Mouse (Mus musculus) heart, embryonic 15.5 days (tissue): ENCODE results near the gene Cdk9. TPM values are rescaled to one million over a fixed set of nuclear protein-coding genes. Genes with fewer than 3 reads are reported as not detected.
A peak's percentile ranks its signal among the peaks of the same experiment; 100 is the strongest.

ENCODE experiments used
- ATAC-seq: fragments of 200-750 bp; cut with Nextera tagmentation; replicated peaks from 2 replicates; pipeline ENCODE4 v1.8.0; 2017; ENCODE audit warnings: low read depth, moderate TSS enrichment; ENCODE audit not compliant: insufficient number of reproducible peaks, insufficient read depth, low FRiP score
- H3K27ac ChIP-seq: fragments of 300-500 bp; sonication (generic); 2 replicates; pipeline ENCODE4 v1.5.1; 2015; ENCODE audit warnings: mild to moderate bottlenecking, inconsistent platforms
- H3K27me3 ChIP-seq: fragments of 300-500 bp; sonication (generic); 2 replicates; pipeline ENCODE4 v1.6.1; 2015; ENCODE audit warnings: inconsistent platforms
- H3K36me3 ChIP-seq: fragments of 300-500 bp; sonication (generic); 2 replicates; pipeline ENCODE4 v1.6.1; 2015; ENCODE audit warnings: mild to moderate bottlenecking, inconsistent platforms
- H3K4me1 ChIP-seq: fragments of 300-500 bp; sonication (generic); replicated peaks from 2 replicates; pipeline ENCODE4 v1.6.1; 2015; ENCODE audit warnings: inconsistent platforms
- H3K4me2 ChIP-seq: fragments of 300-500 bp; sonication (generic); 2 replicates; pipeline ENCODE4 v1.6.1; 2015; ENCODE audit warnings: inconsistent platforms, mild to moderate bottlenecking, moderate library complexity
- H3K4me3 ChIP-seq: fragments of 300-500 bp; sonication (generic); 2 replicates; pipeline ENCODE4 v1.5.1; 2015; ENCODE audit warnings: mild to moderate bottlenecking, inconsistent platforms
- H3K9ac ChIP-seq: fragments of 300-500 bp; sonication (generic); 2 replicates; pipeline ENCODE4 v1.6.1; 2015; ENCODE audit warnings: mild to moderate bottlenecking, inconsistent platforms
- H3K9me3 ChIP-seq: fragments of 300-500 bp; sonication (generic); replicated peaks from 2 replicates; pipeline ENCODE4 v1.6.1; 2016; ENCODE audit warnings: inconsistent platforms
- WGBS: fragments of 180-500 bp; shearing (Covaris S2); methylation state at CpG from one replicate; pipeline ENCODE4 v1.1.7; 2015; ENCODE audit warnings: mixed read lengths; 5-methylcytosine and 5-hydroxymethylcytosine counted together
- polyA plus RNA-seq: library from polyadenylated mRNA; unstranded; fragments of >200 nt; fragmentation: Nextera tagmentation; extraction: Ambion mirVana; gene quantifications from 2 replicates; pipeline ENCODE4 v1.2.1, GENCODE M21; 2015

Cdk9 gene
- polyA plus RNA-seq, 1 experiment from 2014 or later, result 45.5 TPM

DNA sequence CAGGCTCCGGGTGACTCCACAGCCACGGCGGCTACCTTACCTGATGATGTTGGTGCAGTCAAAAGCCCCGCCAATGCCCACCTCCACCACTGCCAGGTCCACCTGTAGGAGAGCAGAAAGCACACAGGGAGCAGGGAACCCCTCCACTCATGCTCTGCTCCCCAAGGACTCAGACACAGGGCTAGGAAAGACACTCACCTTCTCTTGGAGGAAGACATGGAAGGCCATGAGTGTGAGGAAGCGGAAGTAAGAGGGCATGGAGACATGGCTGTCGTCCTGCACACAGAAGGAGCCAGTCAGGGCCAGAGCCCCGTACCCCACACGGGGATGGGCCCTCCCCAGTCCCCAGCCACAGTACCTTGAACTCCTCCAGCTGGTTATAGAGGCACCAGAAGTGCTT is 25.3 kb downstream of the Cdk9 start:
- peaks cover 5% of the 10 kb centered on the region for H3K4me1 ChIP-seq
- H3K27ac ChIP-seq, result no peak overlapping the region
- no peak overlapping the region for H3K4me2 ChIP-seq
- H3K27me3 ChIP-seq, result no peaks in the 10 kb centered on the region
- ATAC-seq, result no peak
- 89% methylated on average over 8 of the region's 8 CpGs for WGBS
- no peak overlapping the region for H3K4me3 ChIP-seq
- H3K9ac ChIP-seq, result no peak overlapping the region
- H3K9me3 ChIP-seq, result no peaks in the 10 kb centered on the region
- H3K36me3 ChIP-seq, result peaks cover 52% of the 10 kb centered on the region

DNA sequence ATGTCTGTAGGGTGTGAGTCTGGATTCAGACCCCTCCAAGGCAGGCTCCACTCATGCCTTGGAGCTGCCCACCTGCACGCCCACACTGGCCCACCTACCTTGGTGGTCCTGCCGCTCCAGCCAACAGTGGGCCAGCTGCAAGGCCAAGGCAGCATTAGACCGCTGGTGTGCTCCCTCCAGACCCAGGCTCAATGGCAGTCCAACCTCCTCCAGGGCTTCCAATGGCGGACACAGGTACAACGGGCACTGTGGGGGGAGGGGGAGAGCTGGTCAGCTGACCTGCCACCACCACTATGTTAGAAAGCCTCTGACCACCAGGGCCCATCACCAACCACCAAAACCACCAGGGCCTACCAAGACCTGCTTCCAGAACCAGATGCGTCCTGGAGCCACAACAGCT is 26.2 kb downstream of the Cdk9 start:
- H3K4me3 ChIP-seq, result no peak overlapping the region
- no peak overlapping the region for H3K4me2 ChIP-seq
- H3K27me3 ChIP-seq, result no peaks in the 10 kb centered on the region
- H3K9me3 ChIP-seq, result no peaks in the 10 kb centered on the region
- H3K9ac ChIP-seq, result no peak overlapping the region
- no peak overlapping the region for H3K27ac ChIP-seq
- WGBS, result 85% methylated on average over 6 of the region's 6 CpGs
- peaks cover 5% of the 10 kb centered on the region for H3K4me1 ChIP-seq
- ATAC-seq, result no peak
- peaks cover 58% of the 10 kb centered on the region for H3K36me3 ChIP-seq

- H3K4me2 ChIP-seq, result no peak overlapping the region
- H3K36me3 ChIP-seq, result peaks cover 63% of the 10 kb centered on the region
- H3K4me1 ChIP-seq, result peaks cover 8% of the 10 kb centered on the region
- WGBS, result 93% methylated on average over 3 of the region's 3 CpGs
- no peak overlapping the region for H3K4me3 ChIP-seq
- H3K27me3 ChIP-seq, result no peaks in the 10 kb centered on the region
- H3K9ac ChIP-seq, result no peak overlapping the region
- ATAC-seq, result no peak
- H3K27ac ChIP-seq, result no peak overlapping the region
- no peaks in the 10 kb centered on the region for H3K9me3 ChIP-seq
Measured at GRCm38 (mm10) chr2:32685807-32686206, 27.1 kb downstream of the Cdk9 start.

- Histone ChIP-seq H3K4me1 (peaks cover 16% of the 10 kb centered on the region), H3K9me3 (no peaks in the 10 kb centered on the region), H3K4me2 (no peak overlapping the region), H3K27me3 (no peaks in the 10 kb centered on the region), H3K36me3 (peaks cover 63% of the 10 kb centered on the region), H3K27ac (no peak overlapping the region), H3K4me3 (no peak overlapping the region), H3K9ac (no peak overlapping the region)
- ATAC-seq, result no peak
- WGBS, result 85% methylated on average over 15 of the region's 15 CpGs
Measured at GRCm38 (mm10) chr2:32684681-32685428, 28.0 kb downstream of the Cdk9 start.

- no peak for ATAC-seq
- Histone ChIP-seq H3K9ac (no peak overlapping the region), H3K36me3 (peaks cover 70% of the 10 kb centered on the region), H3K4me1 (peaks cover 19% of the 10 kb centered on the region), H3K4me3 (no peak overlapping the region), H3K4me2 (no peak overlapping the region), H3K27ac (no peak overlapping the region), H3K27me3 (no peaks in the 10 kb centered on the region), H3K9me3 (no peaks in the 10 kb centered on the region)
- WGBS, result 90% methylated on average over 10 of the region's 10 CpGs
Measured at GRCm38 (mm10) chr2:32683701-32684100, 29.2 kb downstream of the Cdk9 start.

GRCm38 (mm10) chr2:32682721-32683417 is 30.0 kb downstream of the Cdk9 start:
- H3K27ac ChIP-seq, result no peak overlapping the region
- H3K4me3 ChIP-seq, result no peak overlapping the region
- no peaks in the 10 kb centered on the region for H3K9me3 ChIP-seq
- ATAC-seq, result no peak
- H3K9ac ChIP-seq, result no peak overlapping the region
- WGBS, result 79% methylated on average over 14 of the region's 14 CpGs
- no peaks in the 10 kb centered on the region for H3K27me3 ChIP-seq
- H3K4me1 ChIP-seq, result peaks cover 20% of the 10 kb centered on the region
- H3K4me2 ChIP-seq, result no peak overlapping the region
- peaks cover 73% of the 10 kb centered on the region for H3K36me3 ChIP-seq

DNA sequence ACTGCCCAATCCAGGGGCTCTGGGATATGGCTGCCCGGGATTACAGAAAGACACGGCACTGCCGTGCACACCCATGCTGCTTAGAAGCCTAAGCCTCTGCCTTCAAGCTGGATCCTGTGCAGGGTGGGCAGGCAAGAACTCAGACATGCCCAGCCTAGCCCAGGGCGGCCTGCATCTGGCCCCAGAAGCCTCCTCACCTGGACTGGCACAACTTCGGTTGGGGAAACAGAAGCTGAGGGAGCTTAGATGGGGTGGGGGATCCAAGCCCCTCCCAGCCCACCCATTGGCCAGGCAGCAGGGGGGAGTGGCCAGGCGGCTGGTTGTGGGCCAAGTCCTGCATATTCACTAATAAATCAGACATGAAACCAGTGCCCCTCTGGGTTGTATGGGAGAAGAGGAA is 31.1 kb downstream of the Cdk9 start:
- Histone ChIP-seq H3K4me3 (no peak overlapping the region), H3K27me3 (no peaks in the 10 kb centered on the region), H3K27ac (peak overlapping the region; percentile 33; the same call in 1 of the 2 replicates), H3K4me1 (peaks cover 20% of the 10 kb centered on the region), H3K9ac (no peak overlapping the region), H3K4me2 (no peak overlapping the region), H3K9me3 (no peaks in the 10 kb centered on the region), H3K36me3 (peaks cover 68% of the 10 kb centered on the region)
- ATAC-seq, result no peak
- 64% methylated on average over 6 of the region's 6 CpGs for WGBS

DNA sequence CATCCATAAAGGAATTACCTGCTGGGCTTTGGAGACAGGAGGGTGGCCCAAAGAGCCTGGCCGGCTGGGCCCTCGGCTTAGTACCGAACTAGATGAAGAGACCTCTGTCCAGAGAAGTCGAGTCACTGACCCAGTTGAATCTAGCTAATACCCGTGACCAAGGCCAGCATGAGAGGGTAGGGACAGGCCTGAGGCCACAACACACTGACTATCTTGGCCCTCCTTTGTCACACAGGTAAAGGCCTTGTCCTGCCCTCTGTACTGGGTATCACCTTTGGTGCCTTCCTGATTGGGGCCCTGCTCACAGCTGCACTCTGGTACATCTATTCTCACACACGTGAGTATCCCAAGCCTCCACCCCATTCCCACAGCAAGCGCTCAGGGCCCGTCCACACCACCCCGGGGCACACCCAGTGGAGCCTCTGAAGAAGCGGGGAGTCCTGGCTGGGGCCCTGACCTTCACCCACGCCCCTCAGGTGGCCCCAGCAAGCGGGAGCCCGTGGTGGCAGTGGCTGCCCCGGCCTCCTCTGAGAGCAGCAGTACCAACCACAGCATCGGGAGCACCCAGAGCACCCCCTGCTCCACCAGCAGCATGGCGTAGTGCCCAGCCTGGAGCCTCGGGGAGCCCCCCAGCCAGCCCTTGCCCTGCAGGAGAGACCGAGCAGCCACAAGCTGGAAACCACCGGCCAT is 31.8 kb downstream of the Cdk9 start:
- Histone ChIP-seq H3K9ac (no peak overlapping the region), H3K4me3 (no peak overlapping the region), H3K9me3 (no peaks in the 10 kb centered on the region), H3K4me2 (no peak overlapping the region), H3K27me3 (no peaks in the 10 kb centered on the region), H3K27ac (peak overlapping the region; percentile 33; the same call in 1 of the 2 replicates), H3K4me1 (peaks cover 20% of the 10 kb centered on the region), H3K36me3 (peaks cover 64% of the 10 kb centered on the region)
- no peak for ATAC-seq
- 88% methylated on average over 19 of the region's 19 CpGs for WGBS

GRCm38 (mm10) chr2:32680051-32680451 is 32.8 kb downstream of the Cdk9 start:
- peaks cover 20% of the 10 kb centered on the region for H3K4me1 ChIP-seq
- peak; percentile 71 for ATAC-seq
- 23% methylated on average over 7 of the region's 7 CpGs for WGBS
- H3K9me3 ChIP-seq, result no peaks in the 10 kb centered on the region
- H3K27ac ChIP-seq, result peak overlapping the region; percentile 68
- no peak overlapping the region for H3K9ac ChIP-seq
- H3K4me3 ChIP-seq, result no peak overlapping the region
- peaks cover 64% of the 10 kb centered on the region for H3K36me3 ChIP-seq
- no peaks in the 10 kb centered on the region for H3K27me3 ChIP-seq
- H3K4me2 ChIP-seq, result no peak overlapping the region

- WGBS, result 86% methylated on average over 7 of the region's 7 CpGs
- peaks cover 60% of the 10 kb centered on the region for H3K36me3 ChIP-seq
Measured at GRCm38 (mm10) chr2:32677683-32678082, 35.2 kb downstream of the Cdk9 start.

GRCm38 (mm10) chr2:32676821-32677220 is 36.1 kb downstream of the Cdk9 start:
- H3K27me3 ChIP-seq, result no peaks in the 10 kb centered on the region
- H3K4me1 ChIP-seq, result peaks cover 26% of the 10 kb centered on the region
- H3K9ac ChIP-seq, result no peak overlapping the region
- peaks cover 58% of the 10 kb centered on the region for H3K36me3 ChIP-seq
- H3K4me3 ChIP-seq, result no peak overlapping the region
- ATAC-seq, result no peak
- H3K4me2 ChIP-seq, result no peak overlapping the region
- no peaks in the 10 kb centered on the region for H3K9me3 ChIP-seq
- H3K27ac ChIP-seq, result no peak overlapping the region
- WGBS, result 93% methylated on average over 3 of the region's 3 CpGs

More at GRCm38 (mm10) chr2:32677683-32678082, 35.2 kb downstream of the Cdk9 start:
- Histone ChIP-seq H3K4me3 (no peak overlapping the region), H3K9ac (no peak overlapping the region), H3K27ac (no peak overlapping the region; the same call in 1 of the 2 replicates), H3K9me3 (no peaks in the 10 kb centered on the region), H3K27me3 (no peaks in the 10 kb centered on the region), H3K4me1 (peaks cover 27% of the 10 kb centered on the region), H3K4me2 (no peak overlapping the region)
- no peak for ATAC-seq
